Mouse (Mus musculus) megakaryocyte, embryonic 14.5 days (primary cell): ENCODE data around the gene Mmrn2. TPM values are rescaled to one million over a fixed set of nuclear protein-coding genes. Genes with fewer than 3 reads are reported as not detected.
A peak's percentile ranks its signal among the peaks of the same experiment; 100 is the strongest.

Experiments
- H3K27me3 ChIP-seq: replicated peaks from 2 replicates; pipeline ENCODE3; 2012; ENCODE audit warnings: inconsistent platforms
- H3K36me3 ChIP-seq: replicated peaks from 2 replicates; pipeline ENCODE3; 2012; ENCODE audit warnings: low read length, inconsistent platforms, mixed read lengths
- H3K4me1 ChIP-seq: 2 replicates; pipeline ENCODE4 v1.6.1; 2012; ENCODE audit warnings: inconsistent platforms
- H3K4me3 ChIP-seq: replicated peaks from 2 replicates; pipeline ENCODE3; 2012; ENCODE audit warnings: moderate library complexity, mild to moderate bottlenecking, inconsistent platforms
- H3K9me3 ChIP-seq: 2 replicates; pipeline ENCODE4 v1.6.1; 2012; ENCODE audit warnings: inconsistent platforms
- FLI1 ChIP-seq: IDR thresholded peaks from 2 replicates; pipeline ENCODE4 v1.6.1; 2012; ENCODE audit warnings: low read length, inconsistent platforms, mixed read lengths
- GATA1 ChIP-seq: IDR thresholded peaks from 3 replicates; pipeline ENCODE4 v1.6.1; 2012; ENCODE audit warnings: mixed read lengths, low read length, inconsistent platforms, borderline replicate concordance
- polyA plus RNA-seq: library from polyadenylated mRNA; stranded (reverse); fragments of >175 nt; gene quantifications from 2 replicates; pipeline ENCODE4 v1.2.3, GENCODE M21; 2012; ENCODE audit warnings: low replicate concordance; ENCODE audit not compliant: insufficient read depth

Mmrn2 gene
- polyA plus RNA-seq, 1 experiment = not detected

DNA sequence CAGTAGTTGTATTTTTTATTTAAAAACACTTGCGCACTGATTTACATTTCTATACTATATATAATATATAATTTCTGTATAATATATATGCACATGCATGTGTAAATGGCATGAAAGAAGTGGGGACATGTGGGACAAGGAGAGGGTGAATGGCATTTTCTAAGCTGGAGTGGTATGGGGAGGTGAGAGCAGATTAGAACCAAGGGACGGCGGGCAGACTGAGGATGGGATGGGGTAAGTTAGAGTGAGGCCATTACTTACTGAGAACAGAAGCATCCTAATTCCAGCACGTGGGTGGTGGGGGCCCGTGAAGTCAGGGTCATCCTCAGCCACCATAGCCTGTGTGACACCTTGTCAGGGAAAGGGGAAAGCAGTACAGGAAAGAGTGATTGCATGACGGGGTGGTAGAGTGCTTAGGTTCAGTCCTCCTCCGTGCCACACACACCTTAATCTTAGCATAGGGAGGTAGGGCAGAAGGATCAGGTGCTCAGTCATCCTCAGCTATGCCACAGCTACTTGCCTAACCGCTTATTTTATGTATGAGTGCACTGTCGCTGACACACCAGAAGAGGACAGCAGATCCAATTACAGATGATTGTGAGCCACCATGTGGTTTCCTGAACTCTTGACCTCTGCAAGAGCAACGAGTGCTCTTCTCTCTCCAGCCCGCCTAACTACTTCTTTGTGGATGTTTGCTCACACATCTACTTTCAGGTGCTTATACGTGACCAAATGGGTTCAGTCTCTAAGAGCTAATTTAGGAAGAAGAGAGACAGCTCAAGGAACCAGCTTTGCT is 29.3 kb upstream of the Mmrn2 start:
- peak overlapping the region; percentile 50 for H3K4me3 ChIP-seq
- peaks cover 3% of the 10 kb centered on the region; the same call in 1 of the 2 replicates for H3K4me1 ChIP-seq
- H3K9me3 ChIP-seq = no peaks in the 10 kb centered on the region
- H3K36me3 ChIP-seq = peaks cover 45% of the 10 kb centered on the region
- TF ChIP-seq FLI1 (no peak), GATA1 (no peak)
- H3K27me3 ChIP-seq = peaks cover 5% of the 10 kb centered on the region

DNA sequence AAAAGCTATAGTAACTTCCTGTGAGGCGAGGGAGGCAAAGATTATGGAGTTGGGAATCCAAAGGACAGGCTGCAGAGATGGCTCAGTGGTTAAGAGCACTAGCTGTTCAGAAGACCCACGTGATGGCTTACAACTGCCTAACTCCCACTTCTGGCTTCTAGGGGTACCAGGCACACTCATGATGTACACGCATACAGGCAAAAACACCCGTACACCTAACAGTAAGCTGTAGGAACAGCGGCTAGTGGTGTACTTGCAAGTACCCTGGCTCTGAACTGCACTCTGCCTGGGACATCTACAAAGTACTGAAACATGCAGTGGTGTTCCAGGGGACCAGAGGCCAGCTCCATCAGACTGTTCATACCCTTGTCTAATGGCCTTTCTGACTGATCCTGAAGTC is 28.2 kb upstream of the Mmrn2 start:
- TF ChIP-seq FLI1 (no peak), GATA1 (no peak)
- H3K4me3 ChIP-seq = no peak overlapping the region

DNA sequence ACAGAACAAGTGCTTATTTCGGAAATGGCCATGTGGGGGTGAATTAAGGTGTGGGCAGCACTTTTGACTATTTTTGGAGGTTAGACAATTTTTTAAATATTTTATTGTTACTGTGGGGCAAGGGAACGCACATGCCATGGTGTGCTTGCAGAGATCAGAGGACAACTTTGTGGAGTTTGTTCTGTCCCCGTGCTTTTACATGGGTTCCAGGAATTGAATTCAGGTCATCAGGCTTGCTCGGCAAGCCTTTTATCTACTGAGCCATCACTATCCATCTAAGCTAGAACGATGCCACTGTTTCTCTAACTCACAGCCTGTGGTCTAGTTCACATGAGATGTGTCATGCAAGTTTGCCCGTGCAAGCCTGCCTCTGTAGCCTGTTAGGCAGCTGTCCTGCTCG is 27.0 kb upstream of the Mmrn2 start:
- no peaks in the 10 kb centered on the region for H3K9me3 ChIP-seq
- peaks cover 3% of the 10 kb centered on the region; the same call in 1 of the 2 replicates for H3K4me1 ChIP-seq
- peaks cover 10% of the 10 kb centered on the region for H3K27me3 ChIP-seq
- TF ChIP-seq GATA1 (no peak), FLI1 (no peak)
- peaks cover 23% of the 10 kb centered on the region for H3K36me3 ChIP-seq
- no peak overlapping the region for H3K4me3 ChIP-seq

More for the DNA sequence above, 28.2 kb upstream of the Mmrn2 start:
- Histone ChIP-seq H3K27me3 (peaks cover 5% of the 10 kb centered on the region), H3K36me3 (peaks cover 35% of the 10 kb centered on the region), H3K4me1 (peaks cover 3% of the 10 kb centered on the region; the same call in 1 of the 2 replicates), H3K9me3 (no peaks in the 10 kb centered on the region)

DNA sequence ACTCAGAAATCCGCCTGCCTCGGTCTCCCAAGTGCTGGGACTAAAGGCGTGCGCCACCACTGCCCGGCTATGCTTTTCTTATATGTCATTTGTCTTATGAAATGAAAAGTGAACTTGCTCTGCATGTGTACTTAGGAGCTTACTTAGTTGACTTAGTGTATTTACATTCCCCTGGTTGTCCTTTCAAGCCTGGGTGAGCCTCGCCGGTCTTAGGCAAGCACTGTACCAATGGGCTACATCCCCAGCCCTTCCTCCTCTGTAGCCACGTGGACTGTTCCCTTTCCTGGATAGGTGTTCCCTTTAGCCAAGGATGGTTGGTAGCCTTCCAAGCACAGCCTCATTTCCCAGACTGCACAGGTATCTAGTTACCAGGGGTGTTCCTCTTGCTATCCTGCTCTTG is 26.3 kb upstream of the Mmrn2 start:
- H3K9me3 ChIP-seq = no peaks in the 10 kb centered on the region
- peaks cover 17% of the 10 kb centered on the region for H3K27me3 ChIP-seq
- H3K4me3 ChIP-seq = no peak overlapping the region
- peaks cover 19% of the 10 kb centered on the region for H3K36me3 ChIP-seq
- TF ChIP-seq FLI1 = no peak
- TF ChIP-seq GATA1 = no peak
- H3K4me1 ChIP-seq = peaks cover 3% of the 10 kb centered on the region; the same call in 1 of the 2 replicates

DNA sequence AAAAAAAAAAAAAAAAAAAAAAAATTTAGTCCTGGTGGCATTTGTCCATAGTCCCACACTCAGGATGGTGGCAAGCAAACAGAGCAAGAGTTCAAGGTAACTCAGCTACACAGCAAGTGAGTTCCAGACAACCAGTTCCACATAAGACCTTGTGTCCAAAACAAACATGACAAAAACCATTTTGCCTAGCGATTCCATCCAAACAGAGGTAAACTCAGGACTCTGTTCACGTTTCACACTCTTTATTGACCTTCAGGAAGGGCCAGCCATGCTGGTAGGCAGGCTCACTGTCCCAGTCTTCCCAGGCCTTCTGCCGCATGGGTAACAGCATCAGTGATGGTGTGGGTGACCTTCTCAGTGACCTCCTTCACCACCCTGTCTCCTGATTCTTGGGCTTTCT is 23.6 kb upstream of the Mmrn2 start:
- TF ChIP-seq GATA1 (no peak), FLI1 (no peak)
- H3K27me3 ChIP-seq = peaks cover 26% of the 10 kb centered on the region
- no peaks in the 10 kb centered on the region for H3K4me1 ChIP-seq
- H3K4me3 ChIP-seq = no peak overlapping the region
- no peaks in the 10 kb centered on the region for H3K9me3 ChIP-seq
- no peaks in the 10 kb centered on the region for H3K36me3 ChIP-seq

DNA sequence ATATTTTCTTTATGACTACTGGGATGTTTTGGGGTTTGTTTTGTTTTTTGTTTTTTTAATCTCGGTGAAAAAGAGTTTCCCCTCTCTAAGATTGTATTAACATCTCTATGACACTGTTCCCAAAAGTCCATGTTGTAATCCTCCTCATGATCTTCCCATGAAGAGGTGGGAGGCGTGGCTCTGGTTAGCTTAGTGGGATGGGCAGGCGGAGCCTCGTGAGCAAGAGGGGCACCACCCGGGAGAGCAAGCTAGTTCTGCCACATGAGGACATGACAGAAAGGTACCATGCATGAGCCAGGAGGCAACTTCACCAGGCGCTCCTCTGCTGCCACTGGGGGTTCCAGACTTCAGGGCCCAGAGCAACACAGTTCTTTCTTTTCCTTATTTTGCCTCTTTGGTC is 22.7 kb upstream of the Mmrn2 start:
- Histone ChIP-seq H3K9me3 (no peaks in the 10 kb centered on the region), H3K4me1 (no peaks in the 10 kb centered on the region), H3K36me3 (no peaks in the 10 kb centered on the region), H3K27me3 (peaks cover 30% of the 10 kb centered on the region), H3K4me3 (no peak overlapping the region)
- TF ChIP-seq GATA1 = no peak
- TF ChIP-seq FLI1 = no peak

DNA sequence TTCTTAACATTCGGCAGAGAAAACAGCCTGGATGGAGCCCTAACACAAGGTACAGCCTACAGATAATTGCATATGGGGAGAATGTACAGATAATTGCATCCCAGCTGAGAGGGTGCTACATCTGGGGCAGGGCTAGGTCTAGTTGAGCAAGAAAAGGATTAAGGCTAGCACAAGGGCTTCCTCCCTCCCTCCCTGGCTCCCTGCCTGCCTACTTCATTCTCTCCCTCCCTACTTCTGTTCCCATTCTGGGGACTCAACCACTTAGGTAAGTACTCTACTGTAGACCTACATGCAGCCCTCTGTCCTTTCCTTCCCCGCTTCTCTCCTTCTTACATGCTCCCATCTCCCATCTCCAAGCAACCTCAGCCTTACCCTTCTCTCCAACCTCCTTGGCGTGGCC is 21.9 kb upstream of the Mmrn2 start:
- Histone ChIP-seq H3K27me3 (peaks cover 36% of the 10 kb centered on the region), H3K36me3 (no peaks in the 10 kb centered on the region), H3K4me1 (no peaks in the 10 kb centered on the region), H3K9me3 (no peaks in the 10 kb centered on the region), H3K4me3 (no peak overlapping the region)
- TF ChIP-seq FLI1 (no peak), GATA1 (no peak)

DNA sequence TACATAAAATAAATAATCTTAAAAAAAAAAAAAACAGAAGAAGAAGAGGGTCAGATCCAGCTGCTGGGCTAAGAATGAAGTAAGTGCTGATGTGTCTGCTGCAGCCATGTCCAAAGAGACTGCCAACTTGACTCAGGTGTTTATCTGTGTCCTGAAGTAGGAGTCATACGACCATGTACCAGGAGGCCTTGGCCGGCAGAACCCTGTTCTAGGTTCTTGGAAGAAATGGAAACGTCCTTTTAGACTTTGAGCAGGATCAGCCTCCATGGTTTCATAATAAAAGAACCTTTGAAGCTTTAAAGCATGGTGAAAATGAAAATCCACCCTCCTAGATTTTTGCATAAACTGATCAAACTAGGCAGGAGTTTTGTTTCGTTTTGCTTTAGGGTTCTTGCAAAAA is 20.8 kb upstream of the Mmrn2 start:
- Histone ChIP-seq H3K4me1 (no peaks in the 10 kb centered on the region), H3K36me3 (no peaks in the 10 kb centered on the region), H3K27me3 (peaks cover 42% of the 10 kb centered on the region), H3K9me3 (no peaks in the 10 kb centered on the region), H3K4me3 (no peak overlapping the region)
- TF ChIP-seq GATA1 (no peak), FLI1 (no peak)

DNA sequence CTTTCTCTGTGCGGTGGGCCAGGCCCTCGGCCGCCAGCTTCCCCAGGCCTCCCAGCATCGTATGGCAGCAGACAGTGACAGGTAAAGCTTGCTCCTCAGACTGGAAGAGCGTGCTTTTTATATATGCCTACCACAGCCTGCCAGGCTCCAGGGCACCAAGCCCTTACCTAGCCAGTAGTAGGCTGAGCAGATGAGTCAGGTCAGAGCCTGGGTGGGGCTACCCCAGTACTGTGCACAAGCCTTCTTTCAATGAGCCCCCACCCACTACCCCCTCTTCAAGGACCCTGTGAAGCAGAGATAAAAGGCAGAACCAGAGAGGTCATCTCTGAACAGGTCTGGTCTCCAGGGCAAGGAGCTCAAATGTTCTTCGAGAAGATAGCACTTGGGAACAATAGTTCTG is 20.0 kb upstream of the Mmrn2 start, which contains the start of gene Fam25c:
Gene Fam25c (minus strand): TSS at position 133 of the 400 bp plus-strand sequence.
- Histone ChIP-seq H3K27me3 (peaks cover 44% of the 10 kb centered on the region), H3K4me1 (no peaks in the 10 kb centered on the region), H3K9me3 (no peaks in the 10 kb centered on the region), H3K4me3 (no peak within 1 kb of the TSS), H3K36me3 (no peaks in the 10 kb centered on the region)
- TF ChIP-seq GATA1 (no peak), FLI1 (no peak)

DNA sequence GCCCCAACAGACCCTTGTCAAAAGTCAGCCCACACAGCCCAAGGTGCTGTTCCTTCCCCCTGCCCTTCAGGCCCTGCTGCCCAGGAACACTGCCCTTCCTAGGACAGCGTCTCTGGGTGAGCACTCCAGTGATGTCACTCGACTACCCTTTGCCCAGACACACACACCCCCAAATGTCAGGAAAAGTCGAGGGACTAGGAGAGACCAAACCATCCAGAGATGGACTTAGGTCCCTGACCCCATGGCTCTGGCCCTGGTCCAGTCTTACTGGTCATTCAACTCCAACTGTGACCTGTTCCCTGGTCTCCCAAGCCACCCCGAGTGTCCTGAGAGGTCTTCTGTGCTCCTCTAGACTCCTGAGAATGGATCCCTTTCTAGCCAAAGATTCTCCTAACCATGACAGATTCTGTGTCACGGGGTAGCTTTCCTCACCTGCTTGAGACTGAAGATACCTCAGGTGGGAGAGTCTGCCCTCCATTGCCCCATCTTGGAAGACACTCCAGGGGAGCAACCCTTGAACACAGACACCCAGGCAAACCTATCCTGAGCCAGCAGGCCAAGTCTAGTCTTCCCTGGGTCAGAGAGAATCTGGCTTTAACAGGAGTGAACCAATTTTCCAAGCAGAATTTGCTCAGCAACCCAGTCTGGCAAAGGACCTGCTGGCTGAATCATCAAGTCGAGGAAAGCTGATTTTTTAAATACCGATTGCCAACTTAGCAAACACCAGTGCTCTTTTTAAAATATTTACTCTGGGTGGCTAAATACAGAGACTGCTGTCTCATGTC is 17.4 kb upstream of the Mmrn2 start:
- Histone ChIP-seq H3K27me3 (peaks cover 42% of the 10 kb centered on the region), H3K4me3 (no peak overlapping the region), H3K36me3 (no peaks in the 10 kb centered on the region), H3K4me1 (no peaks in the 10 kb centered on the region), H3K9me3 (no peaks in the 10 kb centered on the region)
- TF ChIP-seq FLI1 (no peak), GATA1 (no peak)
